Mouse (Mus musculus) forebrain, embryonic 13.5 days (tissue): Measurements from ENCODE around the gene Gnmt. TPM values are rescaled to one million over a fixed set of nuclear protein-coding genes. Genes with fewer than 3 reads are reported as not detected.

Source experiments
- ATAC-seq: fragments of 200-750 bp; cut with Nextera tagmentation; 2 replicates; pipeline ENCODE4 v1.8.0; 2017
- H3K27ac ChIP-seq: fragments of 300-500 bp; sonication (generic); 2 replicates; pipeline ENCODE4 v1.5.1; 2015; ENCODE audit warnings: inconsistent platforms, mild to moderate bottlenecking, moderate library complexity
- H3K27me3 ChIP-seq: fragments of 300-500 bp; sonication (generic); 2 replicates; pipeline ENCODE4 v1.6.1; 2015; ENCODE audit warnings: mild to moderate bottlenecking, inconsistent platforms
- H3K36me3 ChIP-seq: fragments of 300-500 bp; sonication (generic); 2 replicates; pipeline ENCODE4 v1.6.1; 2015; ENCODE audit warnings: mild to moderate bottlenecking, inconsistent platforms; ENCODE audit not compliant: poor library complexity, severe bottlenecking
- H3K4me1 ChIP-seq: fragments of 300-500 bp; sonication (generic); 2 replicates; pipeline ENCODE4 v1.6.1; 2015; ENCODE audit warnings: inconsistent platforms
- H3K4me2 ChIP-seq: fragments of 300-500 bp; sonication (generic); 2 replicates; pipeline ENCODE4 v1.6.1; 2015; ENCODE audit warnings: inconsistent platforms, mild to moderate bottlenecking, moderate library complexity
- H3K4me3 ChIP-seq: fragments of 300-500 bp; sonication (generic); 2 replicates; pipeline ENCODE4 v1.5.1; 2015; ENCODE audit warnings: mild to moderate bottlenecking, inconsistent platforms
- H3K9ac ChIP-seq: fragments of 300-500 bp; sonication (generic); 2 replicates; pipeline ENCODE4 v1.6.1; 2015; ENCODE audit warnings: mild to moderate bottlenecking, inconsistent platforms
- H3K9me3 ChIP-seq: fragments of 300-500 bp; sonication (generic); replicated peaks from 2 replicates; pipeline ENCODE4 v1.6.1; 2016; ENCODE audit warnings: inconsistent platforms
- WGBS: fragments of 180-500 bp; shearing (Covaris S2); methylation state at CpG from one replicate; pipeline ENCODE4 v1.1.7; 2015; 5-methylcytosine and 5-hydroxymethylcytosine counted together
- polyA plus RNA-seq: library from polyadenylated mRNA; unstranded; fragments of >200 nt; fragmentation: Nextera tagmentation; extraction: Ambion mirVana; gene quantifications from 2 replicates; pipeline ENCODE4 v1.2.1, GENCODE M21; 2015

Gnmt gene
- polyA plus RNA-seq, 1 experiment from 2014 or later: 0.58 TPM

DNA sequence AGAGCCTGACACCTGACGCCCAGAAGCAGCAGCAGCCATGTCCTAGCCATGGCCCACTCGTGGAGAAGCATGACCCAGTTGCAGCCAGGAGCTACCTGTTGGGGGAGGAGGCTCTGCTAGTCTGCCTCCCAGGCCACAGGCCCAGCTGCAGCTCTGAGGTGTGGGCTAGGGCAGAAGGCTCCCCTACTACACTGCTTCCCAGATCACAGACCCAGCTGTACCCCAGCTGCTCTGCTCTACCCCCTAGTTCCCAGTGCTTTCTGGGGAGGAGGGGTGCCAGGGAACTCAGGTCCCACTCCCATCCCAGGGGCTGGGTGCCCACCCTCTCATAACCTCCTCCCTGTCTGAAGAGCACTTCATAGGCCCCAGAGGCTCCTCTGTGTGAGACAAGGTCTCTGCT, 34.6 kb upstream of the Gnmt start, which contains the start of gene Ptcra:
Gene Ptcra (minus strand): TSS at position 169 of the 400 bp plus-strand sequence.
- H3K9me3 ChIP-seq: no peaks in the 10 kb centered on the region
- H3K27me3 ChIP-seq: no peaks in the 10 kb centered on the region
- H3K4me3 ChIP-seq: no peak within 1 kb of the TSS
- no peak within 1 kb of the TSS for H3K27ac ChIP-seq
- ATAC-seq: no peak
- WGBS: 51% methylated on average over 2 of the region's 2 CpGs
- H3K4me2 ChIP-seq: no peak within 1 kb of the TSS
- H3K36me3 ChIP-seq: no peaks in the 10 kb centered on the region
- no peaks in the 10 kb centered on the region for H3K4me1 ChIP-seq
- H3K9ac ChIP-seq: no peak within 1 kb of the TSS

DNA sequence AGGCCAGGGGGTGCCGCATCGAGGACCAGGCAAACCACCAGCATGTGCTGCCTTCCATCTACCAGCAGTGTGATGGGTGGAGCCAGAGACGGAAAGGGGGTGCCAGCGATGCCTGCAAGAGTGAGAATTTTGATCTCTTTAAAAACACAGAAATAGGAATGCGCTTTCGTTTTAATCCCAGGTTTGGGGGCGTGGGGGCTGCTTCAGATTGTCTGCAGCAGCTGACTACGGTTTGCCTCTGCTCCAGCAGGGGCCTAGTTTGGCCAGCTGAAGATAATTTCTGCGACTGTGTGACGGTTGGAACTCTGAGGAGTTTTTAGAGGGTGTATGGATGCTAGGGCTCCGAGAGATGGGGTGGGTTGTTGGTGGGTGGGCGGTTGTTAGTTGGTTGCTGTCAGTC, 29.8 kb upstream of the Gnmt start:
- no peak overlapping the region for H3K9ac ChIP-seq
- H3K9me3 ChIP-seq: no peaks in the 10 kb centered on the region
- WGBS: 87% methylated on average over 12 of the region's 12 CpGs
- no peak for ATAC-seq
- no peak overlapping the region for H3K4me3 ChIP-seq
- H3K27me3 ChIP-seq: no peaks in the 10 kb centered on the region
- H3K27ac ChIP-seq: no peak overlapping the region
- no peaks in the 10 kb centered on the region for H3K4me1 ChIP-seq
- no peaks in the 10 kb centered on the region for H3K36me3 ChIP-seq
- H3K4me2 ChIP-seq: no peak overlapping the region

DNA sequence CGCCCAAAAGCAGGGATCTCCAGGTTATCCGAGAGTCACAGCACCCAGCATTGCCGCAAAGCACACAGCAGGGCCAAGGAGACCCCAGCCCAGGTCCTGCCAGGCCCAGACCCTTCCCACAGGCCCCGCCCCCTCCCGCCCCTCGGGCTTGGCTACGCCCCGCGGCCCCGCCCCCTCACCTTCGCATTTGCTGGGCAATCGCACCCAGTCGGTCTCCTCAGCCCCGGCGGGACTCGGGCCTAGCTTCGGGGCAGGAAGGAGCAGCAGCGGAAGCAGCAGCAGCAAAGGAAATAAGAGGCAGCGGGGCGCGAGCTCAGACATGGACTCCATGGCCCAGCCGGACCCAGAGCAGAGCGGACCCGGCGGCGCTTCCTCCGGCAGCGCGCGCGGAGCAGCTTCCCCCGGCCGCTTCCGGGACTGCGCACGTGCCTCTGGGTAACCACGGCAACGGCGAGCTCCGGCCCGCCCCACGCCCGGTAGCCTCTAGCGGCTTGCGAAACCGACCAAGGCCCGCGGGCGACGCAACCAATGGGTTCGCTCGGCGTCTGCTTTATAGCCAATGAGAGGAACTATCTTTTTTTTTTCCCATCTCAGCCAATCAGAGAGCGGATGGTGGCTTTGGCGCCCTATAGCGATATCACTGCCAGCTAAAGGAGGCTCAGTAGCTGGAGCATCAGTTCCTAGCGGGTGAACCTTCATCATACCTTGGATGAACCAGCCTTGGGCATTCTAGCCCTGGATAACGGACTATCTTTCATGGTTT, 23.0 kb upstream of the Gnmt start, which contains the start of gene Cnpy3:
Gene Cnpy3 (minus strand): TSS at position 421 of the 763 bp plus-strand sequence.
- Histone ChIP-seq H3K4me3 (peak within 1 kb of the TSS; percentile 72), H3K27me3 (no peaks in the 10 kb centered on the region), H3K27ac (peak within 1 kb of the TSS; percentile 84), H3K36me3 (peaks cover 10% of the 10 kb centered on the region; the same call in 1 of the 2 replicates), H3K9ac (peak within 1 kb of the TSS; percentile 77), H3K9me3 (no peaks in the 10 kb centered on the region), H3K4me2 (peak within 1 kb of the TSS; percentile 85), H3K4me1 (peaks cover 20% of the 10 kb centered on the region)
- under 1% methylated on average over 58 of the region's 58 CpGs for WGBS
- ATAC-seq: peak; percentile 100

DNA sequence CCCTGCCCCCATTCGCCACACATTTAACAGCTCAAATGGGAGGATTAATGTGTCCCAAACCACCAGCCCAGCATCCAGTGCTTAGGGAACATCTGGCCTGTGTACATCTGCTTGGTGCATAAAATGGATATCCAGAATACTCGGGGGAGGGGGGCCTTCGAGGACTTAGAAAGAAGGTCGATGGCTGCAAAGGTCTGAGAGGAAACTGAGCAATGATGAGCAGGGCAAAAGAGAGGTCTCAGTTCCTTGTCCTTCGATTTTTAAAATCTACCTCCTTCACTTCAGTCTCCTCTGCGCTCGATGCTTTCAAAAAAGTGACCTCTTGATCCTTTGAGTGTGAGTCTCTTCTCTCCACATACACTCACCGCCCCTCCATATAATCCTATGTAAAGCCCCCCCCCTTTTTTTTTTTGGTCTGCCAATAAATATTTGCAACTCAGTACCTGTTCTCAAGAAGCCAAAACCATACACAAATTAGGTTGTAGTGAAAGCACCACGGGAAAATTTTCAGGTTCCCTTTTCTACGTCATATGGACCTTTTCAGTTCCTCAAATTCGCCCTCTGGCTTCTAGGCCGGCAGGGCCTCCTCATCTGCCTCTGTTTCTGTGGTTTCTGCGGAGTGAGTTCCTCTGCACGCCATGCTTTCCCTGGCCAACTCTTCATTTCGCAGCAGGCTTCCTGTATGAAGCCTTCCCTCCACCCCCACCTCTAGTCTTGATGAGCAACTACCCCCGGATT, 22.3 kb upstream of the Gnmt start:
- H3K9ac ChIP-seq: peak overlapping the region; percentile 77
- peaks cover 18% of the 10 kb centered on the region for H3K36me3 ChIP-seq
- no peak for ATAC-seq
- H3K27me3 ChIP-seq: no peaks in the 10 kb centered on the region
- peak overlapping the region; percentile 84 for H3K27ac ChIP-seq
- H3K4me2 ChIP-seq: peak overlapping the region; percentile 85
- H3K4me3 ChIP-seq: peak overlapping the region; percentile 72
- 27% methylated on average over 16 of the region's 16 CpGs for WGBS
- H3K9me3 ChIP-seq: no peaks in the 10 kb centered on the region
- H3K4me1 ChIP-seq: peaks cover 20% of the 10 kb centered on the region

DNA sequence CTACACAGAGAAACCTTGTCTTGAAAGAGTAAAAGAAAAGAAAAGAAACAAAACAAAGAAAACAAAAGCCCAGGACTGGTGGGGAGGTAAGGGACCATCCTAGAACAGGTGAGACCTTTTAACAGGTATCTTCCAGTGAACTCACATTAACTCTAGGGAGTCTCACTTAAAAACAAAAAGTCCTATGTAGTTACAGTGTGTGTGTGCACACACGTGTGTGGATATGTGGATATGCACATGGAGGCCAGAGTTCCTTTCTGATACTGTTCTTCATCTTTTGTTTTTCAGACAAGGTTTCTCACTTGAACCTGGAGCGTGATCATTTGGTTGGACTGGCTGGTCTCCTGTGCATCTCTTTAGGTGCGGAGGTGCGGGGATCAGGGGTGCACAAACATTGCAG, 21.6 kb upstream of the Gnmt start:
- Histone ChIP-seq H3K27ac (no peak overlapping the region), H3K9ac (peak overlapping the region; percentile 77), H3K36me3 (peaks cover 23% of the 10 kb centered on the region), H3K4me3 (peak overlapping the region; percentile 72), H3K9me3 (no peaks in the 10 kb centered on the region), H3K4me1 (peaks cover 20% of the 10 kb centered on the region), H3K4me2 (peak overlapping the region; percentile 85), H3K27me3 (no peaks in the 10 kb centered on the region)
- 98% methylated on average over 4 of the region's 4 CpGs for WGBS
- no peak for ATAC-seq

DNA sequence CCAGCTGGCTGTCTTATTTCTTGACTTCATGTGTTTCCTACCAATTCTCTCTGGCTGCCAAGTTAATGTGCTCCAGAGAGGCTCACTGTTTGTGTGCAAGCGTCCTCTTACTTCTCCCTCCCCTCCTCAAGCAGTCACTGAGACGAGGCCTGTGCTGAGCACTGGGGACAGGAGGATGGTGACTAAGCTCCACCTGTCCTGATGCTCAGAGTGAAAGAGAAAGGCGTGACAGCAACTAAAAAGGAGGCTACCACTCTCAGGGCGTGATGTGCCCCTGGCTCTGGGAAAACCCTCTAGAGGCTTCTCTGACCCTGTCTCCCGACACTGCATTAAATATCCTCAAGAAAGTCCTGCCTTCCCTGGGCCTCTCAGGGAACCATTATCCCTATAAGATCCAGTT, 20.3 kb upstream of the Gnmt start:
- 95% methylated on average over 5 of the region's 5 CpGs for WGBS

DNA sequence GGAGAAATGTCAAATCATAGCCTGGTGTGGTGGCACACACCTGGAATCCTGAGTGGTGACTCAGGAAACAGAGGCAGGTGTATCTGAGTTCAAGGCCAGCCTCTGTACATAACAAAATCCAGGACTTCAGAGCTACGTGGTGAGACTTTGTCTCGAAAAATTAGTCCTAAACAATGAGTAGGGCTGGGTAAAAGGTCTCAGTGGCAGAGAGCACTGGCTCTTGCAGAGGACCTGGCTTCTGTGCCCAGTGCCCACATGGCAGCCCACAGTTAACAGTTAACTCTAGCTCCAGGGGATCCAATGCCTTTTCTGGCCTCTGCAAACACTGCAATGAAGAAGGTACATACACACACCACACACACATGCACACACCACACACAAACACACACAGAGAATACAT, 18.8 kb upstream of the Gnmt start:
- Histone ChIP-seq H3K27me3 (no peaks in the 10 kb centered on the region), H3K9me3 (no peaks in the 10 kb centered on the region), H3K36me3 (peaks cover 41% of the 10 kb centered on the region), H3K4me1 (peaks cover 20% of the 10 kb centered on the region), H3K4me3 (no peak overlapping the region), H3K27ac (no peak overlapping the region), H3K9ac (no peak overlapping the region), H3K4me2 (no peak overlapping the region)
- WGBS: 98% methylated on average over 2 of the region's 2 CpGs
- no peak for ATAC-seq

More for the DNA sequence above, 20.3 kb upstream of the Gnmt start:
- H3K27me3 ChIP-seq: no peaks in the 10 kb centered on the region
- no peaks in the 10 kb centered on the region for H3K9me3 ChIP-seq
- peaks cover 27% of the 10 kb centered on the region for H3K36me3 ChIP-seq
- H3K27ac ChIP-seq: no peak overlapping the region
- peaks cover 20% of the 10 kb centered on the region for H3K4me1 ChIP-seq
- H3K9ac ChIP-seq: no peak overlapping the region
- ATAC-seq: no peak
- no peak overlapping the region for H3K4me2 ChIP-seq
- H3K4me3 ChIP-seq: no peak overlapping the region

DNA sequence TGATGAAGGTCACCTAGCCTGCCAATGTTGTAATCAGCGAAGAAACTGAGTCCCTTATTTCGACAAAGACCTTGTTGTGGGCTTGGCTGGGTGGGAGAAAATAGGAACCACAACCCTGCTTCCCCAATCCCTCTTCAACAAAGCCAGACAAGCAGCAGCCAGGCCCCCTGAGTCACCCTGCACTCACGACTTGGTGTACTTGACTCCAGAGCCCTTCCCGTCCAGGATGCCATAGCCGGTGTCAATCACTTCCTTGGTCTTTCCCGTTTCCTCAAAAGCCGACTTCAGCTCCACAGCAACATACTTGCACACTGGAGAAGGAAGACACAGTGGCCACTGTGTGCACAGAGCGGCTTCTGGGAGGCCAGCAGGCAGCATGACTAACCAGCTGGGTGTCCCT, 18.3 kb upstream of the Gnmt start:
- no peaks in the 10 kb centered on the region for H3K27me3 ChIP-seq
- H3K9me3 ChIP-seq: no peaks in the 10 kb centered on the region
- H3K36me3 ChIP-seq: peaks cover 46% of the 10 kb centered on the region
- 90% methylated on average over 8 of the region's 8 CpGs for WGBS
- ATAC-seq: no peak
- no peak overlapping the region for H3K4me2 ChIP-seq
- H3K4me3 ChIP-seq: no peak overlapping the region
- no peak overlapping the region for H3K9ac ChIP-seq
- no peak overlapping the region for H3K27ac ChIP-seq
- peaks cover 15% of the 10 kb centered on the region for H3K4me1 ChIP-seq

DNA sequence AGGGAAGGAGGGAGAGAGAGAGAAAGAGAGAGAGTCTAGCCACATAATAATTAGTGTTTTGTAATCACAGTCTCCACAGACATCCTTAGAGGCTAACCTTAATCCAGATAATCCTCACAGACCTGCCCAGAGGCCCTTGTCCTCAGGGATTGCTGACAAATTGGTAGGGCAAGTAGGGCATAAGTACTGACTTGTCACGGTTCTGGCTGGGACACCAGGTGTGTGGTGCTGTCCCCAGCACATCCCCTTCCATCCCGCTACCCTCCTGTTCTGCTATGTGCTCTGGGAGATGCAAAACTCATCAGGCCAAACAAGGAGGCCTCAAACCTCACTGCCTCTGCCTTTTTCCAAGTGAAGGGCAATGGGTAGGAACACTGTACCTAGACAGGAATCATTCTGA, 16.5 kb upstream of the Gnmt start:
- no peak overlapping the region for H3K27ac ChIP-seq
- H3K4me1 ChIP-seq: peaks cover 4% of the 10 kb centered on the region
- no peaks in the 10 kb centered on the region for H3K27me3 ChIP-seq
- 86% methylated on average over 2 of the region's 2 CpGs for WGBS
- ATAC-seq: no peak
- no peak overlapping the region for H3K4me3 ChIP-seq
- H3K9me3 ChIP-seq: no peaks in the 10 kb centered on the region
- no peak overlapping the region for H3K9ac ChIP-seq
- no peak overlapping the region for H3K4me2 ChIP-seq
- peaks cover 56% of the 10 kb centered on the region for H3K36me3 ChIP-seq

DNA sequence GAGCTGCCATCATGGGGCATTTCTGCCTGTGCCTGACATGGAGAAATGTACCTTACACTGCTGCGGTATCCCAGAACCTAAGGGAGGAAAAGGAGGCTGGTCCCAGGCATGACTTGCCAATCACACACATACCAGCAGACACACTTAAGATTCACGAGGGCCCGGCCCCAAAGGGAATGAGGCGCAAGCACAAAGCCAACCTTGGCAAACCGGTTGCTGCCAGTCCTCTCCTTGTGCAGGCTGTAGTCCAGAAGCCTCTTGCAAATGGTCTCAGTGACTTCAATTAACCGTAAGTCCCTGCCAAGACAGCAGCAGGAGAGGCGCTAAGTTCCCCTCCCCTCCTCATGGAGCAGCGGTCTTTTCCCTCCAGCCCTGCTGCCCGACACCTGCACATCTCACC, 14.0 kb upstream of the Gnmt start:
- Histone ChIP-seq H3K27ac (no peak overlapping the region), H3K4me3 (no peak overlapping the region), H3K9ac (no peak overlapping the region), H3K27me3 (no peaks in the 10 kb centered on the region), H3K4me2 (no peak overlapping the region), H3K9me3 (no peaks in the 10 kb centered on the region), H3K36me3 (peaks cover 61% of the 10 kb centered on the region), H3K4me1 (no peaks in the 10 kb centered on the region)
- 90% methylated on average over 9 of the region's 9 CpGs for WGBS
- no peak for ATAC-seq

DNA sequence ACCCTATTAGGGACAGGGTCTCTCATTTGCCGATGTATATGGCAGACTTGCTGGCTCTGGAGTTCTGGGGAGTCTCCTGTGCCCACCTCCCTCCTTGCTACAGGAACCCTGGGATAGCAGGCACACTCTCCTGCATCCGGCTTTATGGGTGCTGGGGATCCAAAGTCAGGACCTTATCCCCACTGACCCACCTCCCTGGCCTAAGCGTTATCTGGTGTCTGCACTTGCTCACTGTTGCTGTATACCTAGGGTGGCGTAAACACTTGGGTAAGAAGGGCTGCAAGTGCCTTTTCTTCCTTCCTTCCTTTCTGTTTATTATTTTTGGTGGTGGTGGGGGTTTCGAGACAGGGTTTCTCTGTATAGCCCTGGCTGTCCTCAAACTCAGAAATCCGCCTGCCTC, 12.3 kb upstream of the Gnmt start:
- Histone ChIP-seq H3K4me3 (no peak overlapping the region), H3K27ac (no peak overlapping the region), H3K36me3 (peaks cover 58% of the 10 kb centered on the region), H3K27me3 (no peaks in the 10 kb centered on the region), H3K9me3 (no peaks in the 10 kb centered on the region), H3K9ac (no peak overlapping the region), H3K4me2 (no peak overlapping the region), H3K4me1 (no peaks in the 10 kb centered on the region)
- ATAC-seq: no peak
- WGBS: 89% methylated on average over 6 of the region's 6 CpGs

DNA sequence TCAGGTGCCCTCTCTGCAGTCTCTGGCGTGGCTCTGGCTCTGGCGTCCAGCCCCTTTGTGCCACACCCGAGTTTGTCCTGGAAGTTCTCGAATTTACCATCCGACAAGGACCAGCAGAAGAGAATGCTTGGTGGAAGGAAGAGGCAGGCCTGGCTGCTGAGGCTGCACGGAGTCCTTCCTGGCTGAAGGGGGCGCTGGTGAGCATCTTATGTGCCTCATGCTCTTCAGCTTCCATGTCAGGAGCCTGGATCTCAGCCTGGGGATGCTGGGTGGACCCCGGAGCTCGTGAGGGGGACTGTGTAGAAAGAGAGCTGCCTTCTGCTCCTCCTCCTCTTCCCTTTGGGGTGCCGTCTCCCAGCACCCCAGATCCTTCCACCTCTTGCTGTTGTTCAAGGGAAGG, 7.2 kb upstream of the Gnmt start:
- H3K9me3 ChIP-seq: no peaks in the 10 kb centered on the region
- H3K9ac ChIP-seq: no peak overlapping the region
- H3K4me3 ChIP-seq: no peak overlapping the region
- H3K27me3 ChIP-seq: no peaks in the 10 kb centered on the region
- 62% methylated on average over 10 of the region's 10 CpGs for WGBS
- ATAC-seq: no peak
- no peak overlapping the region for H3K4me2 ChIP-seq
- no peak overlapping the region for H3K27ac ChIP-seq
- H3K4me1 ChIP-seq: no peaks in the 10 kb centered on the region
- peaks cover 44% of the 10 kb centered on the region for H3K36me3 ChIP-seq
